Comparison of ENCODE assay signal across 7 mouse cellular contexts in the genomic region with DNA sequence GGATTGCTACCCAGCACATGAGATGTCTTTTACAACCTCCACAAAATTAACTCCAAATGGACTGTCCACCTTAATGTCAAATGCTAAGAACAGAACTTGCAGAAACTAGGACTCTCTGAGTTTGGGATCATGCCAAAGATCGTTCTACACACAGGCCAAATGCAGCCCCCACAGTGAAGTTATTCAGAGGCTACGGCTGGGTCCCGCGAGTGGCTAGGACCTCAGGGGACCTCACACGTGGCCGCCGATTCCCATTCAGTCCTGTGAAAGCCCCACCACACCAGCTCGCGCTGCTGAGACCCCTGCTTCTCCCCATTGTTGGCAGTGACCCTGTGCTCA. TPM values are rescaled to one million over a fixed set of nuclear protein-coding genes. Genes with fewer than 3 reads are reported as not detected.
DNase-seq lines count a peak whose midpoint lies in the region; ATAC-seq lines count a peak whose summit lies in the region.
"Not testable (repeated sequence)": the region's sequence is repeated elsewhere in the genome, so short reads cannot be mapped to it uniquely, and the experiment has no call there.

No protein-coding gene starts in this region.

- WGBS in embryonic facial prominence, embryonic 11.5 days, result 1% methylated on average over 9 of the region's 9 CpGs
- WGBS in hindbrain, embryonic 15.5 days, result 0% methylated on average over 9 of the region's 9 CpGs
- WGBS in limb, embryonic 12.5 days, result 4% methylated on average over 9 of the region's 9 CpGs
- WGBS in macrophage (ENCODE audit: missing documents), result 4% methylated on average over 9 of the region's 9 CpGs
- WGBS in neural tube, embryonic 12.5 days, result 2% methylated on average over 9 of the region's 9 CpGs

- ATAC-seq in embryonic facial prominence, embryonic 11.5 days (replicated peaks; ENCODE audit: insufficient number of reproducible peaks, low FRiP score, low TSS enrichment, low read depth), result not testable (repeated sequence)
- ATAC-seq in hindbrain, embryonic 15.5 days (ENCODE audit: low FRiP score, low read depth), result peak; percentile 69; the same call in 1 of the 2 replicates
- ATAC-seq in limb, embryonic 12.5 days (ENCODE audit: insufficient number of reproducible peaks, insufficient read depth, low FRiP score, low TSS enrichment, low read depth), result peak; percentile 73
- peak; percentile 71 for ATAC-seq in neural tube, embryonic 12.5 days (ENCODE audit: low FRiP score, low read depth)

- peak; percentile 29 for DNase-seq in NIH3T3 (ENCODE audit: low read depth)
- DNase-seq in embryonic facial prominence, embryonic 11.5 days (ENCODE audit: low spot score), result peak; percentile 31
- peak; percentile 2 for DNase-seq in gastrocnemius, adult 18-20 months (ENCODE audit: low spot score)

- not testable (repeated sequence) for H3K27ac ChIP-seq in embryonic facial prominence, embryonic 11.5 days (replicated peaks; ENCODE audit: low read depth, low read length); neural tube, embryonic 12.5 days
- H3K27ac ChIP-seq in hindbrain, embryonic 15.5 days (replicated peaks), result peak overlapping the region; percentile 70
- H3K27ac ChIP-seq in limb, embryonic 12.5 days, result peak overlapping the region; percentile 90
- H3K27ac ChIP-seq in macrophage, result peak overlapping the region; percentile 66

- H3K9me3 ChIP-seq in embryonic facial prominence, embryonic 11.5 days (replicated peaks; ENCODE audit: control insufficient read depth, low read length); hindbrain, embryonic 15.5 days; neural tube, embryonic 12.5 days: not testable (repeated sequence)
- H3K9me3 ChIP-seq in limb, embryonic 12.5 days, result peaks cover 16% of the 10 kb centered on the region

- H3K4me3 ChIP-seq in embryonic facial prominence, embryonic 11.5 days (ENCODE audit: low read depth, low read length), result peak overlapping the region; percentile 71
- H3K4me3 ChIP-seq in hindbrain, embryonic 15.5 days, result peak overlapping the region; percentile 80
- H3K4me3 ChIP-seq in limb, embryonic 12.5 days (replicated peaks), result peak overlapping the region; percentile 71
- peak overlapping the region; percentile 86 for H3K4me3 ChIP-seq in macrophage (ENCODE audit: inconsistent target)
- peak overlapping the region; percentile 69 for H3K4me3 ChIP-seq in neural tube, embryonic 12.5 days

- peaks cover 33% of the 10 kb centered on the region; the same call in 1 of the 2 replicates for H3K79me2 ChIP-seq in macrophage (ENCODE audit: inconsistent target)

- H3K4me1 ChIP-seq in embryonic facial prominence, embryonic 11.5 days (ENCODE audit: control insufficient read depth, insufficient read depth, low read length); limb, embryonic 12.5 days (replicated peaks): not testable (repeated sequence)
- peaks cover 16% of the 10 kb centered on the region for H3K4me1 ChIP-seq in hindbrain, embryonic 15.5 days (replicated peaks)
- peaks cover 10% of the 10 kb centered on the region; the same call in 1 of the 2 replicates for H3K4me1 ChIP-seq in neural tube, embryonic 12.5 days

- H3K9ac ChIP-seq in embryonic facial prominence, embryonic 11.5 days (replicated peaks; ENCODE audit: low read length), result peak overlapping the region; percentile 73
- peak overlapping the region; percentile 47 for H3K9ac ChIP-seq in hindbrain, embryonic 15.5 days
- H3K9ac ChIP-seq in limb, embryonic 12.5 days (replicated peaks), result peak overlapping the region; percentile 72
- H3K9ac ChIP-seq in neural tube, embryonic 12.5 days, result peak overlapping the region; percentile 61

- H3K4me2 ChIP-seq in embryonic facial prominence, embryonic 11.5 days (ENCODE audit: low read depth, low read length), result peak overlapping the region; percentile 57
- H3K4me2 ChIP-seq in hindbrain, embryonic 15.5 days, result peak overlapping the region; percentile 91
- H3K4me2 ChIP-seq in limb, embryonic 12.5 days, result peak overlapping the region; percentile 66
- H3K4me2 ChIP-seq in neural tube, embryonic 12.5 days (replicated peaks), result peak overlapping the region; percentile 64

- not testable (repeated sequence) for H3K36me3 ChIP-seq in embryonic facial prominence, embryonic 11.5 days (replicated peaks; ENCODE audit: control insufficient read depth, insufficient read depth, low read depth, low read length); hindbrain, embryonic 15.5 days; macrophage (ENCODE audit: inconsistent target); neural tube, embryonic 12.5 days
- H3K36me3 ChIP-seq in limb, embryonic 12.5 days, result peaks cover 21% of the 10 kb centered on the region

- H3K27me3 ChIP-seq in embryonic facial prominence, embryonic 11.5 days (ENCODE audit: control insufficient read depth, insufficient read depth, low read length); hindbrain, embryonic 15.5 days; limb, embryonic 12.5 days; neural tube, embryonic 12.5 days (replicated peaks): not testable (repeated sequence)

RNA-seq across cellular contexts. Expression of a gene that starts 0.7 kb away (rescaled TPM):
- 27.3 and 31.9 TPM in 2 replicates for polyA plus RNA-seq in embryonic facial prominence, embryonic 11.5 days (2014; fragmentation: Nextera tagmentation; extraction: Ambion mirVana)
- total RNA-seq in gastrocnemius, adult 18-20 months (2021), result 1 to 10 TPM; 1.6 to 2.0 TPM
- 12.0 and 13.6 TPM in 2 replicates for polyA plus RNA-seq in hindbrain, embryonic 15.5 days (2015; fragmentation: Nextera tagmentation; extraction: Ambion mirVana)
- polyA plus RNA-seq in limb, embryonic 12.5 days (2016; fragmentation: Nextera tagmentation; extraction: Ambion mirVana), result 27.9 and 33.0 TPM in 2 replicates
- 10 to 100 TPM in 20 of 26 experiments, 1 to 10 TPM in 6; 3.1 to 55.2 (median 26.4) TPM for total RNA-seq in macrophage (2018; cell fraction: chromatin; rRNA removed)
- 1 to 10 TPM in 25 of 26 experiments, under 1 TPM in 1; 0.72 to 4.6 (median 2.3) TPM for total RNA-seq in macrophage (2018; cell fraction: cytosol; rRNA removed)
- 10 to 100 TPM in 15 of 26 experiments, 1 to 10 TPM in 11; 2.6 to 61.6 (median 13.6) TPM for total RNA-seq in macrophage (2018; cell fraction: nucleus; rRNA removed)
- polyA plus RNA-seq in macrophage (2018), result 1.6 to 6.3 TPM (median 2.9 TPM) in 3 replicates
- 17.4 and 17.6 TPM in 2 replicates for polyA plus RNA-seq in neural tube, embryonic 12.5 days (2016; fragmentation: Nextera tagmentation; extraction: Ambion mirVana)
